Mouse (Mus musculus) embryonic facial prominence, embryonic 13.5 days (tissue): ENCODE results near the gene Sgpp1. TPM values are rescaled to one million over a fixed set of nuclear protein-coding genes. Genes with fewer than 3 reads are reported as not detected.
"Not testable (repeated sequence)": the region's sequence is repeated elsewhere in the genome, so short reads cannot be mapped to it uniquely, and the experiment has no call there.

ENCODE experiments used
- ATAC-seq: fragments of 200-750 bp; cut with Nextera tagmentation; 2 replicates; pipeline ENCODE4 v1.8.0; 2017; ENCODE audit warnings: low read depth; ENCODE audit not compliant: insufficient number of reproducible peaks, insufficient read depth, low FRiP score, low TSS enrichment
- H3K27ac ChIP-seq: fragments of 300-500 bp; sonication (generic); 2 replicates; pipeline ENCODE4 v1.5.1; 2015; ENCODE audit warnings: moderate library complexity, mild to moderate bottlenecking, inconsistent platforms
- H3K27me3 ChIP-seq: fragments of 300-500 bp; sonication (generic); 2 replicates; pipeline ENCODE4 v1.6.1; 2015; ENCODE audit warnings: mild to moderate bottlenecking, inconsistent platforms
- H3K36me3 ChIP-seq: fragments of 300-500 bp; sonication (generic); 2 replicates; pipeline ENCODE4 v1.6.1; 2015; ENCODE audit warnings: mild to moderate bottlenecking, inconsistent platforms
- H3K4me1 ChIP-seq: fragments of 300-500 bp; sonication (generic); 2 replicates; pipeline ENCODE4 v1.6.1; 2015; ENCODE audit warnings: inconsistent platforms
- H3K4me2 ChIP-seq: fragments of 300-500 bp; sonication (generic); 2 replicates; pipeline ENCODE4 v1.6.1; 2015; ENCODE audit warnings: moderate library complexity, mild to moderate bottlenecking, inconsistent platforms
- H3K4me3 ChIP-seq: fragments of 300-500 bp; sonication (generic); 2 replicates; pipeline ENCODE4 v1.5.1; 2015; ENCODE audit warnings: mild to moderate bottlenecking, inconsistent platforms
- H3K9ac ChIP-seq: fragments of 300-500 bp; sonication (generic); 2 replicates; pipeline ENCODE4 v1.6.1; 2015; ENCODE audit warnings: mild to moderate bottlenecking, inconsistent platforms
- H3K9me3 ChIP-seq: fragments of 300-500 bp; sonication (generic); 2 replicates; pipeline ENCODE4 v1.6.1; 2016; ENCODE audit warnings: inconsistent platforms
- WGBS: fragments of 180-500 bp; shearing (Covaris S2); methylation state at CpG from one replicate; pipeline ENCODE4 v1.1.7; 2015; ENCODE audit warnings: mixed read lengths; 5-methylcytosine and 5-hydroxymethylcytosine counted together
- polyA plus RNA-seq: library from polyadenylated mRNA; unstranded; fragments of >200 nt; fragmentation: Nextera tagmentation; extraction: Ambion mirVana; gene quantifications from 2 replicates; pipeline ENCODE4 v1.2.1, GENCODE M21; 2015

Sgpp1 gene
- polyA plus RNA-seq, 1 experiment from 2014 or later: 14.7 TPM

GRCm38 (mm10) chr12:75731508-75731907, 4.0 kb downstream of the Sgpp1 start:
- no peak overlapping the region for H3K4me2 ChIP-seq
- WGBS: 83% methylated on average over 3 of the region's 3 CpGs
- no peaks in the 10 kb centered on the region for H3K27me3 ChIP-seq
- no peak overlapping the region for H3K9ac ChIP-seq
- H3K4me1 ChIP-seq: peaks cover 9% of the 10 kb centered on the region
- H3K36me3 ChIP-seq: peaks cover 11% of the 10 kb centered on the region
- no peak overlapping the region for H3K27ac ChIP-seq
- ATAC-seq: no peak
- H3K4me3 ChIP-seq: no peak overlapping the region
- no peaks in the 10 kb centered on the region for H3K9me3 ChIP-seq

- H3K36me3 ChIP-seq: peaks cover 11% of the 10 kb centered on the region
- H3K9ac ChIP-seq: no peak overlapping the region
- no peak for ATAC-seq
- peaks cover 9% of the 10 kb centered on the region for H3K4me1 ChIP-seq
- H3K27me3 ChIP-seq: no peaks in the 10 kb centered on the region
- WGBS: 75% methylated on average over 4 of the region's 4 CpGs
- no peak overlapping the region for H3K27ac ChIP-seq
- H3K9me3 ChIP-seq: no peaks in the 10 kb centered on the region
- no peak overlapping the region for H3K4me2 ChIP-seq
- H3K4me3 ChIP-seq: no peak overlapping the region
Measured at GRCm38 (mm10) chr12:75730458-75730857, 5.1 kb downstream of the Sgpp1 start.

- no peaks in the 10 kb centered on the region for H3K9me3 ChIP-seq
- no peak overlapping the region for H3K4me2 ChIP-seq
- no peak overlapping the region for H3K4me3 ChIP-seq
- no peak overlapping the region for H3K9ac ChIP-seq
- WGBS: 67% methylated on average over 1 of the region's 1 CpGs
- no peak overlapping the region for H3K27ac ChIP-seq
- peaks cover 9% of the 10 kb centered on the region for H3K4me1 ChIP-seq
- H3K27me3 ChIP-seq: no peaks in the 10 kb centered on the region
- H3K36me3 ChIP-seq: peaks cover 11% of the 10 kb centered on the region
- no peak for ATAC-seq
Measured at GRCm38 (mm10) chr12:75729876-75730275, 5.7 kb downstream of the Sgpp1 start.

GRCm38 (mm10) chr12:75727333-75728125, 8.0 kb downstream of the Sgpp1 start:
- no peaks in the 10 kb centered on the region for H3K27me3 ChIP-seq
- no peaks in the 10 kb centered on the region for H3K9me3 ChIP-seq
- peaks cover 11% of the 10 kb centered on the region for H3K36me3 ChIP-seq
- ATAC-seq: no peak
- no peak overlapping the region for H3K4me2 ChIP-seq
- peaks cover 3% of the 10 kb centered on the region; the same call in 1 of the 2 replicates for H3K4me1 ChIP-seq
- no peak overlapping the region for H3K4me3 ChIP-seq
- H3K27ac ChIP-seq: no peak overlapping the region
- no peak overlapping the region for H3K9ac ChIP-seq
- WGBS: 85% methylated on average over 15 of the region's 15 CpGs

GRCm38 (mm10) chr12:75726349-75726861, 9.1 kb downstream of the Sgpp1 start:
- ATAC-seq: no peak
- Histone ChIP-seq H3K4me3 (no peak overlapping the region), H3K36me3 (peaks cover 11% of the 10 kb centered on the region), H3K4me2 (no peak overlapping the region), H3K9me3 (no peaks in the 10 kb centered on the region), H3K27ac (no peak overlapping the region), H3K27me3 (no peaks in the 10 kb centered on the region), H3K9ac (no peak overlapping the region), H3K4me1 (no peaks in the 10 kb centered on the region)
- WGBS: 74% methylated on average over 8 of the region's 8 CpGs

GRCm38 (mm10) chr12:75724621-75725324, 10.8 kb downstream of the Sgpp1 start:
- Histone ChIP-seq H3K9ac (no peak overlapping the region), H3K36me3 (peaks cover 11% of the 10 kb centered on the region), H3K27me3 (no peaks in the 10 kb centered on the region), H3K9me3 (no peaks in the 10 kb centered on the region), H3K4me1 (no peaks in the 10 kb centered on the region), H3K27ac (no peak overlapping the region), H3K4me3 (no peak overlapping the region), H3K4me2 (no peak overlapping the region)
- 88% methylated on average over 14 of the region's 14 CpGs for WGBS
- ATAC-seq: no peak

- WGBS: 87% methylated on average over 11 of the region's 11 CpGs
- ATAC-seq: no peak
- no peaks in the 10 kb centered on the region for H3K27me3 ChIP-seq
Measured at GRCm38 (mm10) chr12:75723839-75724463, 11.6 kb downstream of the Sgpp1 start.

GRCm38 (mm10) chr12:75721941-75722340, 13.6 kb downstream of the Sgpp1 start:
- Histone ChIP-seq H3K4me1 (no peaks in the 10 kb centered on the region), H3K4me3 (no peak overlapping the region), H3K9me3 (no peaks in the 10 kb centered on the region), H3K9ac (no peak overlapping the region), H3K27me3 (no peaks in the 10 kb centered on the region), H3K4me2 (no peak overlapping the region), H3K27ac (no peak overlapping the region), H3K36me3 (peaks cover 8% of the 10 kb centered on the region; the same call in 1 of the 2 replicates)
- no peak for ATAC-seq
- 18% methylated on average over 4 of the region's 4 CpGs for WGBS

More at GRCm38 (mm10) chr12:75723839-75724463, 11.6 kb downstream of the Sgpp1 start:
- no peak overlapping the region for H3K4me3 ChIP-seq
- H3K4me1 ChIP-seq: no peaks in the 10 kb centered on the region
- H3K9ac ChIP-seq: no peak overlapping the region
- H3K4me2 ChIP-seq: no peak overlapping the region
- H3K9me3 ChIP-seq: no peaks in the 10 kb centered on the region
- peaks cover 14% of the 10 kb centered on the region for H3K36me3 ChIP-seq
- H3K27ac ChIP-seq: no peak overlapping the region

GRCm38 (mm10) chr12:75721006-75721405, 14.5 kb downstream of the Sgpp1 start:
- Histone ChIP-seq H3K4me1 (no peaks in the 10 kb centered on the region), H3K27me3 (no peaks in the 10 kb centered on the region), H3K4me3 (no peak overlapping the region), H3K27ac (no peak overlapping the region), H3K9me3 (no peaks in the 10 kb centered on the region), H3K9ac (no peak overlapping the region), H3K4me2 (no peak overlapping the region), H3K36me3 (peaks cover 12% of the 10 kb centered on the region; the same call in 1 of the 2 replicates)
- WGBS: 68% methylated on average over 9 of the region's 9 CpGs
- no peak for ATAC-seq

DNA sequence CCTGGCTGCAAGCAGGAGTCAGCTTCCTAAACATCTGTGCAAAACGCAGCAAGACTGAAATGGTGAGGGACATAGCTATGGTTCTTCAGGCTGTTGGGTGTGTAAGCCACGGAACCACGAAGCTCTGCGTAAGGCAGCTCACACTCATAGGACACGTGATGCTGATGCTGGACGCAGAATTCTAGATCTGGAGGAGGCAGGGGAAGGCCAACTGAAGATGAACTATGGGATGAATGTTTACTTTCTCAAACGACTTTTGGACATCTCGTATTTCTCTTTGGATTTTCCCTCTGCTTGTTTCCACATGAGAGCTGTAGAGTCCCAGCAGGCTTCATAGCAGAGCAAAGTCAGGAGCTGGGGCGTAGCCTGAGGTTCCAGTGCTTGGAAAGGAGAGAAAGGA, 21.9 kb downstream of the Sgpp1 start:
- no peak overlapping the region for H3K4me2 ChIP-seq
- H3K27ac ChIP-seq: no peak overlapping the region
- no peaks in the 10 kb centered on the region for H3K4me1 ChIP-seq
- no peaks in the 10 kb centered on the region for H3K27me3 ChIP-seq
- H3K9me3 ChIP-seq: no peaks in the 10 kb centered on the region
- peaks cover 8% of the 10 kb centered on the region; the same call in 1 of the 2 replicates for H3K36me3 ChIP-seq
- 78% methylated on average over 9 of the region's 9 CpGs for WGBS
- H3K9ac ChIP-seq: no peak overlapping the region
- H3K4me3 ChIP-seq: no peak overlapping the region
- no peak for ATAC-seq

GRCm38 (mm10) chr12:75712905-75713304, 22.6 kb downstream of the Sgpp1 start:
- ATAC-seq: not testable (repeated sequence)
- 93% methylated on average over 7 of the region's 7 CpGs for WGBS

More at GRCm38 (mm10) chr12:75712905-75713304, 22.6 kb downstream of the Sgpp1 start:
- H3K4me3 ChIP-seq, H3K9ac ChIP-seq, H3K4me2 ChIP-seq, H3K27ac ChIP-seq, H3K4me1 ChIP-seq, H3K9me3 ChIP-seq, H3K27me3 ChIP-seq, H3K36me3 ChIP-seq: not testable (repeated sequence)
